ENCODE assay signal across 17 mouse cellular contexts in genomic region chr11:32745466-32745865, GRCm38 (mm10).
"Had no signal": no experiment of that assay in that cellular context is flagged by ENCODE, and none has a peak within 500 bp of the region (broad histone marks: within the 10 kb centered on the region; RNA-seq: fewer than 3 reads in every experiment).

No protein-coding gene starts in this region.

- H3K4me3 ChIP-seq: lung, embryonic 15.5 days; megakaryocyte, embryonic 14.5 days; midbrain, embryonic 13.5 days; midbrain, embryonic 15.5 days; neural tube, embryonic 12.5 days; stomach, embryonic 15.5 days had no signal

- H3K4me2 ChIP-seq: lung, embryonic 15.5 days; midbrain, embryonic 11.5 days; midbrain, embryonic 13.5 days; midbrain, embryonic 15.5 days; neural tube, embryonic 12.5 days; stomach, embryonic 15.5 days had no signal

- H3K4me1 ChIP-seq: lung, embryonic 15.5 days; midbrain, embryonic 13.5 days; midbrain, embryonic 15.5 days; neural tube, embryonic 12.5 days; stomach, embryonic 15.5 days had no signal

- H3K27me3 ChIP-seq: lung, embryonic 15.5 days; megakaryocyte, embryonic 14.5 days; midbrain, embryonic 13.5 days; midbrain, embryonic 15.5 days; neural tube, embryonic 12.5 days; stomach, embryonic 15.5 days had no signal

- H3K9ac ChIP-seq: lung, embryonic 15.5 days; midbrain, embryonic 13.5 days; midbrain, embryonic 15.5 days; neural tube, embryonic 12.5 days; stomach, embryonic 15.5 days had no signal

- ATAC-seq: lung, postnatal 0 days; midbrain, embryonic 13.5 days; midbrain, embryonic 15.5 days had no signal

- H3K27ac ChIP-seq: lung, embryonic 15.5 days; macrophage; midbrain, embryonic 13.5 days; midbrain, embryonic 15.5 days; neural tube, embryonic 12.5 days; stomach, embryonic 15.5 days; stomach, postnatal 0 days had no signal

- DNase-seq: lung, adult 2 months; lung, postnatal 14 days; lung, postnatal 36 days; right cerebral cortex, postnatal 14 days; thymus, adult 2 months; thymus, postnatal 25 days; thymus, postnatal 4 days had no signal

- H3K9me3 ChIP-seq: lung, embryonic 15.5 days; megakaryocyte, embryonic 14.5 days; midbrain, embryonic 13.5 days; midbrain, embryonic 15.5 days; neural tube, embryonic 12.5 days; stomach, embryonic 15.5 days had no signal
